In genomic region chr8:71952489-71952888, GRCm38 (mm10) we compare ENCODE assay signal across 11 mouse cellular contexts. TPM values are rescaled to one million over a fixed set of nuclear protein-coding genes. Genes with fewer than 3 reads are reported as not detected.
A peak's percentile ranks its signal among the peaks of the same experiment; 100 is the strongest.
DNase-seq lines count a peak whose midpoint lies in the region; ATAC-seq and TF ChIP-seq lines count a peak whose summit lies in the region.
"Had no signal": no experiment of that assay in that cellular context is flagged by ENCODE, and none has a peak within 500 bp of the region (broad histone marks: within the 10 kb centered on the region; RNA-seq: fewer than 3 reads in every experiment).

No protein-coding gene starts in this region.

- H3K27ac ChIP-seq in forebrain, embryonic 13.5 days = no peak overlapping the region
- no peak overlapping the region for H3K27ac ChIP-seq in forebrain, embryonic 11.5 days (ENCODE audit: low read depth, low read length)
- H3K27ac ChIP-seq in lung, embryonic 16.5 days (ENCODE audit: low read length) = no peak overlapping the region
- H3K27ac ChIP-seq in lung, postnatal 0 days (ENCODE audit: low read length) = no peak overlapping the region; the same call in 1 of the 2 replicates
- no peak overlapping the region for H3K27ac ChIP-seq in hindbrain, postnatal 0 days
- H3K27ac ChIP-seq in midbrain, embryonic 12.5 days (replicated peaks) = no peak overlapping the region

- no peaks in the 10 kb centered on the region for H3K27me3 ChIP-seq in forebrain, embryonic 13.5 days
- H3K27me3 ChIP-seq in forebrain, embryonic 11.5 days (ENCODE audit: control insufficient read depth, insufficient read depth, low read length) = no peaks in the 10 kb centered on the region
- H3K27me3 ChIP-seq in lung, embryonic 16.5 days (ENCODE audit: control insufficient read depth, insufficient read depth, low read depth, low read length) = no peaks in the 10 kb centered on the region
- no peaks in the 10 kb centered on the region for H3K27me3 ChIP-seq in lung, postnatal 0 days (replicated peaks; ENCODE audit: insufficient read depth, low read length)
- no peaks in the 10 kb centered on the region for H3K27me3 ChIP-seq in hindbrain, postnatal 0 days (ENCODE audit: insufficient read depth, low read length)
- H3K27me3 ChIP-seq in midbrain, embryonic 12.5 days = no peaks in the 10 kb centered on the region
- H3K27me3 ChIP-seq: Patski had no signal

- no peak for DNase-seq in forebrain, embryonic 11.5 days (ENCODE audit: low spot score)
- DNase-seq in lung, postnatal 0 days (ENCODE audit: low spot score) = no peak
- DNase-seq in hindbrain, postnatal 0 days (ENCODE audit: low spot score) = no peak
- DNase-seq in left cerebral cortex, adult 8-10 months (ENCODE audit: low spot score in 2 of 2) = no peak
- DNase-seq in adrenal gland, adult 18-20 months (ENCODE audit: low spot score in 2 of 2) = no peak
- DNase-seq: lung, adult 18-20 months had no signal

- TF ChIP-seq CTCF in lung, postnatal 0 days (IDR thresholded peaks at IDR 0.05) = no peak
- TF ChIP-seq CTCF in hindbrain, postnatal 0 days (IDR thresholded peaks at IDR 0.05; ENCODE audit: low read depth) = no peak

- WGBS in forebrain, embryonic 13.5 days = 94% methylated on average over 1 of the region's 1 CpGs
- WGBS in forebrain, embryonic 11.5 days = 100% methylated on average over 1 of the region's 1 CpGs
- WGBS in lung, embryonic 16.5 days = 83% methylated on average over 1 of the region's 1 CpGs
- WGBS in lung, postnatal 0 days = 83% methylated on average over 1 of the region's 1 CpGs
- WGBS in hindbrain, postnatal 0 days = 98% methylated on average over 1 of the region's 1 CpGs
- 100% methylated on average over 1 of the region's 1 CpGs for WGBS in midbrain, embryonic 12.5 days

- H3K9me3 ChIP-seq in forebrain, embryonic 13.5 days (replicated peaks) = peaks cover 10% of the 10 kb centered on the region
- H3K9me3 ChIP-seq in forebrain, embryonic 11.5 days (ENCODE audit: control insufficient read depth, low read length) = peaks cover 4% of the 10 kb centered on the region; the same call in 1 of the 2 replicates
- peaks cover 5% of the 10 kb centered on the region; the same call in 1 of the 2 replicates for H3K9me3 ChIP-seq in lung, embryonic 16.5 days (ENCODE audit: control insufficient read depth, low read length)
- H3K9me3 ChIP-seq in lung, postnatal 0 days (ENCODE audit: low read length) = no peaks in the 10 kb centered on the region
- H3K9me3 ChIP-seq in hindbrain, postnatal 0 days (ENCODE audit: low read length) = 0 out of 2 replicates have a peak, but pooled peaks cover 4% of the 10 kb centered on the region
- peaks cover 15% of the 10 kb centered on the region for H3K9me3 ChIP-seq in midbrain, embryonic 12.5 days

- peak overlapping the region; percentile 82; the same call in 1 of the 2 replicates for H3K9ac ChIP-seq in forebrain, embryonic 13.5 days
- no peak overlapping the region for H3K9ac ChIP-seq in forebrain, embryonic 11.5 days (ENCODE audit: low read length)
- H3K9ac ChIP-seq in lung, embryonic 16.5 days (ENCODE audit: low read length) = peak overlapping the region; percentile 83; the same call in 1 of the 2 replicates
- H3K9ac ChIP-seq in lung, postnatal 0 days (replicated peaks; ENCODE audit: low read depth) = no peak overlapping the region
- H3K9ac ChIP-seq in hindbrain, postnatal 0 days (replicated peaks; ENCODE audit: low read length) = no peak overlapping the region
- no peak overlapping the region for H3K9ac ChIP-seq in midbrain, embryonic 12.5 days (replicated peaks)

- H3K4me2 ChIP-seq in forebrain, embryonic 13.5 days = peak overlapping the region; percentile 67
- no peak overlapping the region for H3K4me2 ChIP-seq in forebrain, embryonic 11.5 days (ENCODE audit: low read depth, low read length, severe bottlenecking)
- H3K4me2 ChIP-seq in lung, embryonic 16.5 days (ENCODE audit: low read depth, low read length) = peak overlapping the region; percentile 54
- H3K4me2 ChIP-seq in lung, postnatal 0 days (replicated peaks; ENCODE audit: low read depth, low read length) = no peak overlapping the region
- peak overlapping the region; percentile 64; the same call in 1 of the 2 replicates for H3K4me2 ChIP-seq in hindbrain, postnatal 0 days (ENCODE audit: low read depth, low read length)
- peak overlapping the region; percentile 66; the same call in 1 of the 2 replicates for H3K4me2 ChIP-seq in midbrain, embryonic 12.5 days (replicated peaks)

- ATAC-seq in forebrain, embryonic 13.5 days = no peak
- no peak for ATAC-seq in forebrain, embryonic 11.5 days (replicated peaks; ENCODE audit: low FRiP score)
- no peak for ATAC-seq in lung, embryonic 16.5 days (ENCODE audit: low read depth)
- no peak for ATAC-seq in lung, postnatal 0 days
- no peak for ATAC-seq in hindbrain, postnatal 0 days
- no peak for ATAC-seq in midbrain, embryonic 12.5 days (ENCODE audit: low FRiP score, low read depth)
- ATAC-seq: Patski had no signal

- peaks cover 16% of the 10 kb centered on the region for H3K4me1 ChIP-seq in forebrain, embryonic 13.5 days
- H3K4me1 ChIP-seq in forebrain, embryonic 11.5 days (replicated peaks; ENCODE audit: control insufficient read depth, insufficient read depth, low read length) = peaks cover 2% of the 10 kb centered on the region; the same call in 1 of the 2 replicates
- H3K4me1 ChIP-seq in lung, embryonic 16.5 days (replicated peaks; ENCODE audit: control insufficient read depth, insufficient read depth, low read length) = peaks cover 11% of the 10 kb centered on the region; the same call in 1 of the 2 replicates
- peaks cover 11% of the 10 kb centered on the region for H3K4me1 ChIP-seq in lung, postnatal 0 days (ENCODE audit: insufficient read depth, low read depth, low read length)
- peaks cover 6% of the 10 kb centered on the region; the same call in 1 of the 2 replicates for H3K4me1 ChIP-seq in hindbrain, postnatal 0 days (ENCODE audit: insufficient read depth, low read length)
- peaks cover 17% of the 10 kb centered on the region for H3K4me1 ChIP-seq in midbrain, embryonic 12.5 days

- no peak for TF ChIP-seq EP300 in lung, postnatal 0 days (IDR thresholded peaks at IDR 0.05)

- peaks cover 22% of the 10 kb centered on the region for H3K36me3 ChIP-seq in forebrain, embryonic 13.5 days (ENCODE audit: poor library complexity, severe bottlenecking)
- H3K36me3 ChIP-seq in forebrain, embryonic 11.5 days (ENCODE audit: control insufficient read depth, insufficient read depth, low read length) = no peaks in the 10 kb centered on the region; the same call in 1 of the 2 replicates
- peaks cover 9% of the 10 kb centered on the region for H3K36me3 ChIP-seq in lung, embryonic 16.5 days (ENCODE audit: control insufficient read depth, insufficient read depth, low read length)
- H3K36me3 ChIP-seq in lung, postnatal 0 days (ENCODE audit: insufficient read depth, low read length) = no peaks in the 10 kb centered on the region
- H3K36me3 ChIP-seq in hindbrain, postnatal 0 days (ENCODE audit: insufficient read depth, low read length) = no peaks in the 10 kb centered on the region
- H3K36me3 ChIP-seq in midbrain, embryonic 12.5 days = peaks cover 19% of the 10 kb centered on the region

- peak overlapping the region; percentile 73; the same call in 1 of the 2 replicates for H3K4me3 ChIP-seq in forebrain, embryonic 13.5 days
- H3K4me3 ChIP-seq in forebrain, embryonic 11.5 days (ENCODE audit: low read depth, low read length) = no peak overlapping the region
- no peak overlapping the region for H3K4me3 ChIP-seq in lung, embryonic 16.5 days (ENCODE audit: low read length)
- H3K4me3 ChIP-seq in lung, postnatal 0 days (ENCODE audit: low read depth, low read length) = no peak overlapping the region
- no peak overlapping the region for H3K4me3 ChIP-seq in hindbrain, postnatal 0 days (ENCODE audit: low read length)
- H3K4me3 ChIP-seq in midbrain, embryonic 12.5 days = 0 out of 2 replicates have a peak overlapping the region, but pooled peaks have one; percentile 63

RNA-seq across cellular contexts. Expression of gene Zfp961, which starts 1.7 kb away (rescaled TPM):
- 23.3 and 24.0 TPM in 2 replicates for polyA plus RNA-seq in forebrain, embryonic 13.5 days (2015; fragmentation: Nextera tagmentation; extraction: Ambion mirVana)
- polyA plus RNA-seq in forebrain, embryonic 11.5 days (2014; fragmentation: Nextera tagmentation; extraction: Ambion mirVana) = 29.0 and 31.2 TPM in 2 replicates
- polyA plus RNA-seq in lung, embryonic 16.5 days (2015; fragmentation: Nextera tagmentation; extraction: Ambion mirVana) = 22.4 and 24.4 TPM in 2 replicates
- polyA plus RNA-seq in lung, postnatal 0 days (2015; fragmentation: Nextera tagmentation; extraction: Ambion mirVana) = 12.3 and 12.8 TPM in 2 replicates
- total RNA-seq in hindbrain, postnatal 0 days (2014; rRNA removed) = 23.8 and 24.8 TPM in 2 replicates
- 11.0 and 14.6 TPM in 2 replicates for polyA plus RNA-seq in hindbrain, postnatal 0 days (2015; fragmentation: Nextera tagmentation; extraction: Ambion mirVana)
- polyA plus RNA-seq in midbrain, embryonic 12.5 days (2016; fragmentation: Nextera tagmentation; extraction: Ambion mirVana) = 20.6 and 23.6 TPM in 2 replicates
- total RNA-seq in left cerebral cortex, adult 8-10 months (2022) = 10 to 100 TPM; 13.0 to 23.1 (median 19.1) TPM
- total RNA-seq in adrenal gland, adult 18-20 months (2021) = 10 to 100 TPM; 15.3 to 21.1 TPM

RNA-seq across cellular contexts. Expression of gene Zfp617, which starts 44.1 kb away (rescaled TPM):
- 32.3 and 36.7 TPM in 2 replicates for polyA plus RNA-seq in forebrain, embryonic 13.5 days (2015; fragmentation: Nextera tagmentation; extraction: Ambion mirVana)
- polyA plus RNA-seq in forebrain, embryonic 11.5 days (2014; fragmentation: Nextera tagmentation; extraction: Ambion mirVana) = 39.6 and 40.5 TPM in 2 replicates
- polyA plus RNA-seq in lung, embryonic 16.5 days (2015; fragmentation: Nextera tagmentation; extraction: Ambion mirVana) = 22.0 and 24.6 TPM in 2 replicates
- 11.9 and 12.9 TPM in 2 replicates for polyA plus RNA-seq in lung, postnatal 0 days (2015; fragmentation: Nextera tagmentation; extraction: Ambion mirVana)
- total RNA-seq in hindbrain, postnatal 0 days (2014; rRNA removed) = 15.9 and 18.0 TPM in 2 replicates
- 21.8 and 24.4 TPM in 2 replicates for polyA plus RNA-seq in hindbrain, postnatal 0 days (2015; fragmentation: Nextera tagmentation; extraction: Ambion mirVana)
- 37.5 and 40.6 TPM in 2 replicates for polyA plus RNA-seq in midbrain, embryonic 12.5 days (2016; fragmentation: Nextera tagmentation; extraction: Ambion mirVana)
- total RNA-seq in left cerebral cortex, adult 8-10 months (2022) = 10 to 100 TPM; 27.2 to 38.2 (median 32.1) TPM
- total RNA-seq in adrenal gland, adult 18-20 months (2021) = 10 to 100 TPM; 26.5 to 36.6 TPM

RNA-seq across cellular contexts. Expression of gene Zfp882, which starts 44.1 kb away (rescaled TPM):
- 15.1 and 18.7 TPM in 2 replicates for polyA plus RNA-seq in forebrain, embryonic 13.5 days (2015; fragmentation: Nextera tagmentation; extraction: Ambion mirVana)
- polyA plus RNA-seq in forebrain, embryonic 11.5 days (2014; fragmentation: Nextera tagmentation; extraction: Ambion mirVana) = 9.5 and 9.7 TPM in 2 replicates
- 5.4 and 6.0 TPM in 2 replicates for polyA plus RNA-seq in lung, embryonic 16.5 days (2015; fragmentation: Nextera tagmentation; extraction: Ambion mirVana)
- 2.2 and 2.8 TPM in 2 replicates for polyA plus RNA-seq in lung, postnatal 0 days (2015; fragmentation: Nextera tagmentation; extraction: Ambion mirVana)
- 7.9 and 11.5 TPM in 2 replicates for total RNA-seq in hindbrain, postnatal 0 days (2014; rRNA removed)
- polyA plus RNA-seq in hindbrain, postnatal 0 days (2015; fragmentation: Nextera tagmentation; extraction: Ambion mirVana) = 7.4 and 7.9 TPM in 2 replicates
- polyA plus RNA-seq in midbrain, embryonic 12.5 days (2016; fragmentation: Nextera tagmentation; extraction: Ambion mirVana) = 14.7 and 15.1 TPM in 2 replicates
- 10 to 100 TPM; 10.7 to 15.0 (median 13.4) TPM for total RNA-seq in left cerebral cortex, adult 8-10 months (2022)
- 1 to 10 TPM; 5.4 to 7.0 TPM for total RNA-seq in adrenal gland, adult 18-20 months (2021)

RNA-seq across cellular contexts. Expression of gene Cyp4f18, which starts 56.9 kb away (rescaled TPM):
- polyA plus RNA-seq in forebrain, embryonic 13.5 days (2015; fragmentation: Nextera tagmentation; extraction: Ambion mirVana) = 0.57 and 0.84 TPM in 2 replicates
- polyA plus RNA-seq in forebrain, embryonic 11.5 days (2014; fragmentation: Nextera tagmentation; extraction: Ambion mirVana) = 0.68 and 0.81 TPM in 2 replicates
- polyA plus RNA-seq in lung, embryonic 16.5 days (2015; fragmentation: Nextera tagmentation; extraction: Ambion mirVana) = 3.1 and 3.8 TPM in 2 replicates
- 9.4 and 11.2 TPM in 2 replicates for polyA plus RNA-seq in lung, postnatal 0 days (2015; fragmentation: Nextera tagmentation; extraction: Ambion mirVana)
- not detected in 2 replicates for total RNA-seq in hindbrain, postnatal 0 days (2014; rRNA removed)
- 0.46 and 0.78 TPM in 2 replicates for polyA plus RNA-seq in hindbrain, postnatal 0 days (2015; fragmentation: Nextera tagmentation; extraction: Ambion mirVana)
- 0.63 and 1.2 TPM in 2 replicates for polyA plus RNA-seq in midbrain, embryonic 12.5 days (2016; fragmentation: Nextera tagmentation; extraction: Ambion mirVana)
- total RNA-seq in left cerebral cortex, adult 8-10 months (2022) = not detected
- total RNA-seq in adrenal gland, adult 18-20 months (2021) = 10 to 100 TPM in 1 of 2 experiments, 1 to 10 TPM in 1; 9.5 to 15.5 TPM
- total RNA-seq: layer of hippocampus, adult 8-10 months had no signal
- polyA plus RNA-seq: Patski had no signal

Comparison
In these comparisons a context has a peak if more than half of its experiments do, and no peak if none do; other contexts are left out.
1. H3K4me2 ChIP-seq: peak in forebrain, embryonic 13.5 days (single experiment), lung, embryonic 16.5 days (single experiment), hindbrain, postnatal 0 days (single experiment) and midbrain, embryonic 12.5 days (single experiment); none in forebrain, embryonic 11.5 days (single experiment) and lung, postnatal 0 days (single experiment).
2. H3K4me3 ChIP-seq: peak in forebrain, embryonic 13.5 days (single experiment) and midbrain, embryonic 12.5 days (single experiment); none in forebrain, embryonic 11.5 days (single experiment), lung, embryonic 16.5 days (single experiment), lung, postnatal 0 days (single experiment) and hindbrain, postnatal 0 days (single experiment).
3. H3K9ac ChIP-seq: peak in forebrain, embryonic 13.5 days (single experiment) and lung, embryonic 16.5 days (single experiment); none in forebrain, embryonic 11.5 days (single experiment), lung, postnatal 0 days (single experiment), hindbrain, postnatal 0 days (single experiment) and midbrain, embryonic 12.5 days (single experiment).